Mouse (Mus musculus) kidney, postnatal 36 days (tissue): Measurements from ENCODE around the gene Cnksr3.

Experiments
- DNase-seq, 2 experiments: peaks; one replicate each; pipeline ENCODE4 v3.0.0; 2021 to 2022; ENCODE audit warnings: mixed read lengths in 2 of 2

Gene Cnksr3

GRCm38 (mm10) chr10:7075661-7076060, 136.4 kb downstream of the Cnksr3 start:
- DNase-seq, result no peak

GRCm38 (mm10) chr10:7074231-7074630, 137.8 kb downstream of the Cnksr3 start:
- no peak for DNase-seq

- DNase-seq, result no peak
Observed at GRCm38 (mm10) chr10:7070924-7071323, 141.1 kb downstream of the Cnksr3 start.

GRCm38 (mm10) chr10:7070100-7070835, 141.8 kb downstream of the Cnksr3 start:
- no peak for DNase-seq

- DNase-seq, result no peak
Observed at GRCm38 (mm10) chr10:7069090-7069489, 142.9 kb downstream of the Cnksr3 start.
